Mouse (Mus musculus): ENCODE measurements around the gene Cpne4.
A peak's percentile ranks its signal among the peaks of the same experiment; 100 is the strongest.

The Cpne4 gene

DNA sequence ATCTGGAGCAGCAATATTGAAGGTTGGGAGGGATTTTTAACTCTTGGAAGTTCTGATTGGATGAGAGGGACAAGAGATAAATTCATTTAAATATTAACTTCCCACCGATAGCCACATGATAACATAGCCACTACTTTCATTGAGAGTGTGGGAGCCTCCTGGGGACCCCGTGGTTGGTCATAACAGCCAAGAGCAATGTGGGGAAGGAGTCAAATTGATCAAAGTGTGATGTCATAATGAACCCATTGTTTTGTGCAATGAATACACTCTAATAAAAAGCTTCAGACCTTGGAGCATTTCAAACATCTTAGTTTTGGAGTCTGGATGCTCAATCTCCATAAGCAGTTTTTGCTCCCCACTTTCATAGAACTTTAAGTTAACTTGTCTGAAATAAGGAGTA, at the start of gene Cpne4:
Gene Cpne4, plus strand, starts transcription at position 301 of the 400 bp plus-strand sequence.
- DNase-seq (ENCODE audit: low read depth, low spot score), result no peak

DNA sequence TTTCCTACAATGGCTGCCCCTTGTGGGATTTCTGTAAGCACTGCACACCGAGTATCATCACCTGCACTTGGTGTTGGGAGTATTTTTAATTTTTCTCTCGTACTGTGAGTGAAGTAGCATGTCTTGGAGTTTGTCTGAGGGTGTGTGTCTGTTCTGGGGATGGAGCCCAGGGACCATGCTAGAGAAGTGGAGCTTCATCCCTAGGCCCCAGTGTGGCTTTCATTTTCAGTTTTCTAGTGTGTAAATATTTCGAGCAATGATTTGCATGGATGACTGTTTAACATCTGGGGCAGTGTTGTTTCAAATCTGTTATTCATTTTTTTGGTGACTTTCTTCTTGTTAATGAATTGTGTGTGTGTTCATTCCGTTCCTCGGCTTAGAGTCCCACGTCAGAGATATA, 31.9 kb upstream of the Cpne4 start:
- no peak for DNase-seq (ENCODE audit: low read depth, low spot score)

DNA sequence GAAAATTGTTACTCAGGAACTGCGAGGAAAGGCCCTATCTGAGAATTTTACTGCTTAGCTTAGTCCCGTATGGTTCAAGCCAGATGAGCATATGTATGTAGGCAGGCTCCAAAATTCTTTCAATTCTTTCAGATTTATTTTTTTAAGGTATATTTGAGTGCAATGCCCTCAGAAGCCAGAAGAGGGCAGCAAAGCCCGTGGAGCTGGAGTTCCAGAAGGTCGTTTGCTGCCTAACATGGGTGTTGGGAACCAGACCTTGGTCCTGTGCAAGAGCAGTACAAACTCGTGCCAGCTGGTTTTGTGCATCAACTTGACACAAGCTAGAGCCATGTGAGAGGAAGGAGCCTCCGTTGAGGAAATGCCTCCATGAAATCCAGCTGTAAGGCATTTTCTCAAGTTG, 11.6 kb upstream of the Cpne4 start:
- DNase-seq (ENCODE audit: low read depth, low spot score), result peak; percentile 9

- DNase-seq (ENCODE audit: low read depth, low spot score), result no peak
Observed at GRCm38 (mm10) chr9:104565815-104566214, 18.7 kb downstream of the Cpne4 start.

GRCm38 (mm10) chr9:104566468-104566867, 19.4 kb downstream of the Cpne4 start:
- DNase-seq (ENCODE audit: low read depth, low spot score), result no peak

DNA sequence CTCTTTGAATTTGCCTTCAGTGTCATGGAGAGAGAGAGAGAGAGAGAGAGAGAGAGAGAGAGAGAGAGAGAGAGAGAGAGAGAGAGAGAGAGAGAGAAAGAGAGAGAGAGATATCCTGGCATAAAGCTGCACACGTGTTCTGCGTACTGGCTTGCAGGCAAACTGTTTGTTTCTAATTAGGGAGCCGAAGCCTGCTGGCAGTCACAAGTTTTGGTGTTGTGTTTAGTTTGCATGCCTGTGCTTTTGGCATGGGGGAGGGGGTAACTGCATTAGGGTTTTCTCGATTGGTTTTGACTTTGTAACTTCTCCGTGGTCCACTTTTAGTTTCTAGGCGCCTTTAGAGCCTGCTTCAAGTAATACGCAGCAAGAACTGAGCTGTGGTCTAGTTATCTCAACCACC, 20.0 kb downstream of the Cpne4 start:
- DNase-seq (ENCODE audit: low read depth, low spot score), result no peak

DNA sequence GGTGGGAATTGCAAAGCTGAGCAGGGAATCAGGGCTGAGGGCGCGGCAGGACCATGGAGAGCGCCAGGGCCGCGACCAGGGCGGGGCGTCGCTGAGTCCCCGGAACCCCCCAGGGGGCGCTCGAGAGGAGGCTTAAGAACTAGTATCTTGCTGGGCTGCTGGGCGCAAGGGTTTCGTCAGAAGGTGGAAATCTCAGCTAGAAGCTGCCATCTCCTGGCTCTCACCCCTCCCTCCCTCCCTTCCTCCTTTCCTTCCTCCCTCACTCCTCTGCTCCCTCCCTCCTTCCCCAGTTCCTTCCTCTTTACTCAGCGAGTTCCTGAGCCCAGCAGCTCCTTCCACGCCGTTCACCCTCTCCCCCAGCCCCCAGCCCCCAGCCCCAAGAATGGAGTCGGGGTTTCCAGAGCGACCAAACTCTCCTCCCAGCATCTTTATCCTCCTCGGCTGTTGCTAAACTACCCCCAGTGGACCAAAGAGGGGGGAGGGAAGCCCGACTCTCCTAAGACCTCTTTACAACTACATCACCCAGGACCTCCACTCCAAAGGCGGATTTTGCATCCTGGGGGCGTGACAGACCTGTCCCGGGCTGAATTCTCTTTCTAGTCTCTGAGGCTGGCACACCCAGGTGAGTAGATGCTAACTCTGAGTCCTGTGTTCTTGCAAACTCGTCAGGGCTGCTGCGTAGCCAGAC, 22.5 kb downstream of the Cpne4 start:
- DNase-seq (ENCODE audit: low read depth, low spot score), result peak; percentile 25

DNA sequence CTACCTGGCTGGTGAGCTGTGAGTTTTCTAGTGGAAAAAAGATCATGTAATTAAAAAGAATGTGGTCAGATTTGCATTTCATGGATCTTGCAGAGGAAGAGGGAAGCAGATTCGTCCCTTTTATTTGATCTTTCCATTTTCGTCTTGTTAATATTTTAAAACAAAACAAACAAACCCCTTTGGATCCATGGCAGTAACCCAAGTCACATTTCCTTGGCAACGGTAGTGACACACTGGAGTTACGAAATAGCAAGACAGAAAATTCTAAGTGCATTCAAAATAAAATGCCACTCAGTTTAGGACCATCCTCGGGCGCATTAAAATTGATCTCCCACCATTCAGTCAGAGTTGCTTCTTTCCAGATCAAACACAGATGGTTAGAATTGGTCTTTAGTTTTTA, 25.8 kb downstream of the Cpne4 start:
- no peak for DNase-seq (ENCODE audit: low read depth, low spot score)

DNA sequence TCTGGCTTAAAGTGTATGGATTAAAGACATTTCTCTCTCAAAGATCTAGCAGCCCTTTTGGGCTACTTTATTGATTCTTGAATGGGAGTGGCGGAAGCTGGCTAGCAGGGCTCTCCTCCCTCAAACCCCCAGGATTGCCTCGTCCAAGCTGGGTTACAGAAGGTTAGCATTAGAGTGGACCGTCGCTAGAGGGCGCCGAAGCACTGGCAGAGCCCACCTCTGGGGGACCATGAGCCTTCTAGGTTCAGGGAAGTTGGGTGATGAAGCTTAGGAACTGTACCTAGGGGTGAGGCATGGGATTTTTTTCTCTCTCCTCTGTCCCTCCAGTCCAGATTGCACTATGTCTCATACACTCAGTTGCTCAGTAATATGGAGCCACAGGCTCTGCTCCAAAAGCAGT, 27.4 kb downstream of the Cpne4 start:
- peak; percentile 46 for DNase-seq (ENCODE audit: low read depth, low spot score)

DNA sequence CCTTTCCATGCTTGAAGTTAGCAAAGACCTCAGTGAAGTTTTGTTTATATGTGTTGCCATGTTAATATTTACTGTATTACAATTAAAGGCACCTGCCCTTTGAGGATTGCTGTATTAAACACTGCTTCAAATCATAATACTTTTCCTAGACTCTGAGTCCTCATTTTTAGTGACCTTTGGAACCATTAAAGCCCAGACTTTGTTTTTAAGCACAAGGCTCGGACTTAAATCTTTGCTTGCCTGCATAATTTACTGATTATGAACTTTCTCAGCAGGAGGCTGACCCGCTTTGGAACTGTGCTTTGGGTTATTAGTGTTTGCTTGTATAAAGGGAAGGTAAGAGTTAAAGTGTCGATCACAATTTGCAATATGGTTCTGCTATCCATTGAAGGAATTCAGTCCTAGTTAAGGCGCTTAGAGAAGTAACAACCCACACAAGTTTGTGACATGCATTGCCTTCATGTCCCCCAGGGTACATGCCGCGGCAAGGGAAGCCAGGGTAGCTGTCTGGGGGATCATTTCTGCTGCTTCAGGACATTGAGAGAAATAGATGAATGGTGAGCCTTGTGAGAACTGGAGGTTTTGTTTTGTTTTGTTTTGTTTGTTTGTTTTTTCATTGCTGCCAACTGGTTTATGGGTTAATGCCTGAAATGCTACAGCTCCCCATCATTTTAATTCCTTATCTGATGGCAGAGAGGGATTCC, 35.0 kb downstream of the Cpne4 start:
- DNase-seq (ENCODE audit: low read depth, low spot score), result no peak

GRCm38 (mm10) chr9:104582675-104583074, 35.6 kb downstream of the Cpne4 start:
- DNase-seq (ENCODE audit: low read depth, low spot score), result no peak

GRCm38 (mm10) chr9:104594550-104594949, 47.5 kb downstream of the Cpne4 start:
- DNase-seq (ENCODE audit: low read depth, low spot score), result no peak

GRCm38 (mm10) chr9:104594979-104595378, 47.9 kb downstream of the Cpne4 start:
- DNase-seq (ENCODE audit: low read depth, low spot score), result no peak

GRCm38 (mm10) chr9:104612523-104612922, 65.4 kb downstream of the Cpne4 start:
- DNase-seq (ENCODE audit: low read depth, low spot score), result no peak

DNA sequence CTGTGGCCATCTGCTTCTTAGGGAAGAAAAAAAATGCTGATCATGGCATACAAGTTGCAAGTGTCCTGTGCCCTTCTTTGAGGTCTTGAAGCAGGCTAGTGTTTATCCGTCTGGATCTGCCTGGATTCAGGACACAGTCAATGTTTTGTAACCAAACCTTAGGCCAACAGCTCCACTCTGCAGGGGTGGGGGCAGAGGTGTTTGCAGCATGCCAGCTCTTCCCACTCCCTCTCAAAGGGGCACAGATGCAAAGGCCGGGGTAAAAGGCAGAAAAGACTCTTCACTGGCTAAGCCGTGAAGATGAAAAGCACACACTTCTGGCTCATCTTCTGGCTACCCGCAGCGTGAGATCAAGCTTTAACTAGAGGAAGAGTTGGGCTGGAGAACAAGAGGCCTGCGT, 69.6 kb downstream of the Cpne4 start:
- no peak for DNase-seq (ENCODE audit: low read depth, low spot score)

- DNase-seq (ENCODE audit: low read depth, low spot score), result no peak
Observed at GRCm38 (mm10) chr9:104623564-104623963, 76.5 kb downstream of the Cpne4 start.

DNA sequence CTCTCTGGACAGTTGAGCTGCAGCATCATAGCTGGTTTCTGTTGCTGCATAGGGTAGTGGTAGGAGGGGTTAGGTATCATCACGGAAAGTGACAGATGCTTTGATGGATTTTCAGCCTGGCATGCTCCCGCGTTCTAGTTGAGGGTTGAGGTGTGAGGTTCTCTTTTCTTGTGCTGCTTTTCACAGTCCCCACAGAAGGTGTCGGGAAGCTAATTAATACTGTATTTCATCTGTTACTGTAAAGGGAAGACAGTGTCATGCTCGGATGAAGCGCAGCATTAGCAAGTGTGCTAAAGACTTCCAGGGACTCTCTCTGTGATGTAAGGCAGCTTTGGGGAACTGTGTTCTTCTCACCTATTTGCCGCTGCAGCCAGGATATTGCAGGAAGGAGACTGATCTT, 80.7 kb downstream of the Cpne4 start:
- DNase-seq (ENCODE audit: low read depth, low spot score), result no peak

DNA sequence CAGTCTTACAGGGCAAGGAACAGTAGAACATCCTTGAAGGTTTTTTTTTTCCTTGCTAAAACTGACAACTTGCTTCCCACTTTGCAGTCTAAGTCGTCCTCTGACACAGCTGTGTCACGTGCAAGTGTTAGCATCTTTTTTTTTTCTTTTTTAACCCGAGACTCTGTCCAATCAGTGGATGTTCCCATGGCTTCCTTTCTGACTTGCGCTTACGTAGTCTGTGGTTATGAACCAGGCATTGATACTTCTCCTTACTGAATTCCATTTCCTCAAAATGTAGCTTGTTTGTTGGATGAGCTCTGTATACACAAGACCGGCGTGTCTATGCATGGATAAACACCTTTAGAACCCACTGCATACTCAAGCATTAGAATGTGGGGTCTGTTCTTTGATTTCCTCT, 82.2 kb downstream of the Cpne4 start:
- no peak for DNase-seq (ENCODE audit: low read depth, low spot score)

- no peak for DNase-seq (ENCODE audit: low read depth, low spot score)
Observed at GRCm38 (mm10) chr9:104646348-104646994, 99.4 kb downstream of the Cpne4 start.

DNA sequence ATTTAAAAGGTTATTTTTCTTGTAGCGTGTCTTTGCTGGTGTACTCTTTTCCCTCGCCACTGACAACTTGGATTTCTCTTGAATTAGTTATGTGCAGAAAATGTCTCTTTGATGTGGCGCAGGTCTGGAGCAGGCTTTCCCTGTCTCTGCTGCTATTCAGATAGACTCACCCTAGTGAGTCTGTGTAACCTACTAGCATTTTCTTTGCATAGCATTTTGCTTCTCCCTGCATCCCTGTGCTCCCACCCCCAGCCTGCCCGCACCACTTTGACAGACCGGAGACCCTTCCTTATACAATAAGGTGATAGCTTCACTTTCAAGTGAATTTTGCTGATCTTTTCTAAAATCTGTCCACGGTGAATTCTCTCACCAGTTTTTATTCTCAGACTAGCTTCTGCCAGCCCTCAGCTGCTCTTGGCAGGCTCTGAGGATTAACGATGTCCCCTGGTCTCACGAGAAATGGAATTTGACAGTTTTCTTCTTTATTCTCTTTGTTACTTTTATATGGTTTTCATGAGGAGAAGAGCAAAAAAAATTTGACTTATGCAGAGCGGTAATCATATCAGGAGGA, 105.7 kb downstream of the Cpne4 start:
- no peak for DNase-seq (ENCODE audit: low read depth, low spot score)

- DNase-seq (ENCODE audit: low read depth, low spot score), result no peak
Observed at GRCm38 (mm10) chr9:104659758-104660157, 112.7 kb downstream of the Cpne4 start.

GRCm38 (mm10) chr9:104676665-104677064, 129.6 kb downstream of the Cpne4 start:
- DNase-seq (ENCODE audit: low read depth, low spot score), result no peak

DNA sequence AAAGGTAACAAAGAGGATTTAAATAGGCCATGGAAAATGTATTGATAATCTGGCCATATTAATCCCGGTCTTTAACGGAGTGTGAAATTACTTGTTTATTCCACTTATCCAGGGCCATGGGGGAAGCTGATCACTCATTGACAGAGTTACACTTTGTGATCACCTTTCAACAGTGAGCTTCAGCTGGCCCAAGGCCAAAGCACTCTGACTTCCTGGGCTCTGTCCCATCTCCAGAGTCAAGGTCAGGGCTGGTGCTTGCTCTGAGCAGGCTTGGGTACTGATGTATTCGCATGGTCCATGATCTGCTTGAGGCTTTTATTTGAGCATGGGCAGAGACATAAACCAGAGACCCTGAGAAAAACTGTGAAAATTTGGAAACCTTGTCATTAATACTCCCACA, 131.5 kb downstream of the Cpne4 start:
- no peak for DNase-seq (ENCODE audit: low read depth, low spot score)
